Mouse (Mus musculus) MN1 (cell line): ENCODE results near the gene Fgf11.

Source experiments
- DNase-seq: peaks from one replicate; pipeline ENCODE4 v3.0.0-alpha.2; 2016; ENCODE audit warnings: low spot score

Fgf11 gene

DNA sequence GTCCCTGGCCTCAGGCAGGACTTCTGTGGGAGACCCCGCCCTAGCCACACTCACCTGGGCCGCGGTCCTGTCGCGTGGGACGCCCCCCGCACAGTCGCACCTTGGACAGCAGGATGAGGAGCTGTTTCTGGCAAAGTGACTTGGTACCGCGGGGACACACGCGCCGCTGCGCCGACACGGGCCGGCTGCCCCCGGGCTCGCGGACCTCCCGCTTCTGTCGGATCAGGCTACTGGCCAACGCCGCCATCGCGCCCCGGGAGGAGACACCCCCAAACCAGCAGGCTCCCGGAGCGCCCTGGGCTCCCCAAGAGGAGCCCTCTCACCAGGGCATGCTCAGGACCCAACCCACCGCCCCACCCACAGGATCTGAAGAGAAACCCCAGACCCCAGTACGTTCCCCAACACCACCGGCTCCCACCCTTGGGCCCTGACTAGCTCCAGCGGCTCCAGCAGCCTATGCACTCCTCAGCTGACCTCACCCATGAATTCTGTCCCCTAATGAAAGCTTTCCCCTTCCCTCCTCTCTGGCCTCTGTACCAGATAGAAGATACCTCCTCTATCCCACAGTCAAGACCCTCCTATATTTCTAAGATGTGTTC lies at the start of gene Fgf11:
TSS of gene Fgf11 (minus strand) at position 479 of the 599 bp plus-strand sequence.
- DNase-seq = no peak

GRCm38 (mm10) chr11:69850754-69851153 lies 49.1 kb upstream of the Fgf11 start:
- no peak for DNase-seq

DNA sequence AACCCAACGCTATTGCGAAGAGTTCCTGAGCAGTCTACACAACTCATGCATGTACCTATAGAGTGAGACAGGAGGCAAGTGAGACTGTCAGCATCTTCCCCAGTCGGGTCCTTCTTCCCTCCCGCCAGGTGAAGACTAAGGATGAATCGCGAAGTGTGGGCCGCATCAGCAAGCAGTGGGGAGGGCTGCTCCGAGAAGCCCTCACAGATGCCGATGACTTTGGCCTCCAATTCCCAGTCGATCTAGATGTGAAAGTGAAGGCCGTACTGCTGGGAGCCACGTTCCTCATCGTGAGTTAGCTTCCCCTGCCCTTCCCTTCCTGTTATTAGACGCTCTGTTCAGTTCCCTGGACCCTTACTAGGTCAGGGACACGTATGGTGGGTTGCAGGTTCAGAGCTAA lies 48.2 kb upstream of the Fgf11 start:
- DNase-seq = no peak

GRCm38 (mm10) chr11:69849128-69849527 lies 47.5 kb upstream of the Fgf11 start:
- DNase-seq = no peak

- no peak for DNase-seq
Measured at GRCm38 (mm10) chr11:69848021-69848420, 46.4 kb upstream of the Fgf11 start.

DNA sequence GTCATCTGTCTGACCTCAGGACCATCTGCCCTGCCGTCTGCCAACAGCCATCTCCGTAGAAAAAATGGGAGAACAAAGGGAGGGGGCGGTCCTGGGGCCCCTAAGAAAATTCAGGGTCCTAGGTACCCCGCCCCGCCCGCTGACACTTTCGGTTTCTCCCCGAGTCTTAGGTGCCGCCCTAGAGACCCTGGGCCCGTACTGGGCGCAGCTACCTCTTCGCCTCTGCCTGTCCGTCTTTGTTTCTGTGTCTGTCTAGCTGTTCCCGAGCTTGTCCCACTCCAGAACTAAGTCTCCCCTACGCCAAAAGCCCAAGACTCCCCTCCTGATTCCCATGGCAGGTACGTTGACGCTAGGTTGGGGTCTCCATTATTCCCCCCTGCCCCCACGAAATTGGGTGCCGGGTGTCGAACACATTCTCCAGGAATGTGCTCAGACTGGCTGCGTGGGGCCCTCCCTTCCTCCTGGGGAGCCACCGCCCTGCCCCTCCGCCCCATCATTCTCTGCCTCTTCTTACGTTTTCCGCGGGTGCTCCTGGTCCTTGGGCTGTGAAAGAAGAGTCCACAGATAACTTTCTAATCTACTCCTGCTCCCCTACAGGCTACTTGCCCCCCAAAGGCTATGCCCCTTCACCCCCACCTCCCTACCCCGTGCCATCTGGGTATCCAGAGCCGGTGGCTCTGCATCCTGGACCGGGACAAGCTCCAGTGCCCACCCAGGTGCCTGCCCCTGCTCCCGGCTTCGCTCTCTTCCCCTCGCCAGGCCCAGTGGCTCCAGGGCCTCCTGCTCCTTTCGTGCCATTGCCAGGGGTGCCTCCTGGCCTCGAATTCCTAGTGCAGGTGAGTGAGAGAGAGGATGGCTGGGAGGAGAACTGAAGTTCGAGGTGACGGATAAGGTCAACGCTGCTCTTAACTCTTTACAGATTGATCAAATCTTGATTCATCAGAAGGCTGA lies 45.4 kb upstream of the Fgf11 start:
- peak; percentile 19 for DNase-seq

DNA sequence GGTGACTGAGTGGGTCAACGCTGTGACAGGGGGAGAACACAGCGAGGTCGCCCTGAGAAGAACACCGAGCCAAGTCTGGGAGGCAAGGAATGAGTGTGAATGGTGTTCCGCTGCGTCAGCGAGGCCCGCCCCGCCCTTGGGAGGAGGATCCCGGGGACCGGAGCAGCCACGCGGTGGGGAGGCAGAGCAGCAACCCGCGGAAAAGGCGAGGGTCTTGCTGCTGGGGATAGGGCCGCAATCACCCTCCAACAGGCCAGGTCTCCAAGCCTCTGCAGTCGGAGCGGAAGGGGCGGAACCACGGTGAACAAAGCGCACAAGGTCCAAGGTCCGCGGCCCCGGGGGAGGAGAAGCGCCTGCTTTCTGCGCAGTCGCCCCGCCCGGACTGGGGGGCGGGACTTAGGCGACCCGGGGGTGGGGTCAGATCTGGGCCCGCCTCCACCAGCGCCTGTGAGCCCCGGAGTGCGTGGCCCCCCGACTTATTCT lies 44.6 kb upstream of the Fgf11 start, which contains the start of gene Plscr3:
TSS of gene Plscr3 (plus strand) at position 179 of the 483 bp plus-strand sequence.
- DNase-seq = peak; percentile 92

DNA sequence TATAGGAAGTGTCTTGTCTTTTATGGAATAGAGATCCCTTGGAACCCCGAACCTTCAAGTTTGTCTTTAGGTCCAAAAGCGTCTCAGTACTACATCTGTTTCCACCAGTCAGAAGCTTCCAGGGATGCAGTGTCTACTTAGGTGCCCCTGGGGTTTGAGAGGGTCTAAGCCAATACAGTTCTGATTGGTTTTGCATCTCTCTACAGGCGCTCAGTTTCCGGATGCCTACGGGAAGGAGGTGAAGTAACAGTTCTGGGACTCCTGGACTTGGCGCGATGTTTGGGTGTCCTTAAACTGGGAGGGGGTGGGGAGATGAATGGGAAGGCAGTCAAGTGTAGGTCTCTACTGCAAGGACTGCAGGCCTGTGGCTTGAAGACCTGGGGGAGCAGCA lies 37.1 kb upstream of the Fgf11 start:
- DNase-seq = peak; percentile 53

DNA sequence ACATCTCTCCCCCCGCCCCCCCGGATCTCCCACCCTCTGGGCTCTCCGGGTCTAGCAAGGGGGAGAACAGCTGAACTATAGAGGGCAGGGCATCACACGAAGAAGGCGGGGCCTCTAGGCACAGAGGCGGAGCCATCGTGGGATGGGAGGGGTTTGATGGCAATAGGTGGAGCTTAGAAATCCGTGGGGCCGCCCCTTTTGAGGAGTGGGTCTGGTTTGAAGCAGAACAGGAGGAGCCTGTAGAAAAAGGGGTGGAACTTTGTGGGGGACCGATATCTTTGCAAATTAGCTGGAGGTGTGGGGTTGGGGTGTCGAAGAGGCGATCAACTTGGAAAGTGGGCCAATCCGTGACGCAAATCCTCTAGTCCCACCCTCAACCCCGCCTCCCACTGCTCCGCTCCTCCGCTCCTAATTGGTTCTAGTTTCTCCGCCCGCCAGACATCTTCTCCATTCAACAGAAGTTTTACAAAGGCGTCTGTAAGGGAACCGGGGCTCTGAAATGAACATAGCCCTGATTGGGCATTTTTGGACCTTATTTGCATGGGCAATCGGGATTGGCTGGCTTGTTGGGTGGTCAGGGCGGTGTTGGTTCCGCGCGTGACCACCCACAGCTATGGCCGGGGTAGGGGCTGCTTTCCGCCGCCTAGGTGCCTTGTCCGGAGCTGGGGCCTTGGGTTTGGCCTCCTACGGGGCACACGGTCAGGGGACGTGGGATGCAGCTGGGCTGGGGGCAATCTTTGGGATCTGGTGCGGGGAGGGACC lies 36.5 kb upstream of the Fgf11 start, which contains the start of gene Tmem256:
TSS of gene Tmem256 (plus strand) at position 563 of the 762 bp plus-strand sequence.
- peak; percentile 97 for DNase-seq

- peak; percentile 83 for DNase-seq
Measured at GRCm38 (mm10) chr11:69837604-69837951, 35.9 kb upstream of the Fgf11 start, which contains the start of gene Nlgn2. TSS of gene Nlgn2 (minus strand) at chr11:69837784.

- DNase-seq = peak; percentile 67
Measured at GRCm38 (mm10) chr11:69836703-69837576, 35.3 kb upstream of the Fgf11 start.

DNA sequence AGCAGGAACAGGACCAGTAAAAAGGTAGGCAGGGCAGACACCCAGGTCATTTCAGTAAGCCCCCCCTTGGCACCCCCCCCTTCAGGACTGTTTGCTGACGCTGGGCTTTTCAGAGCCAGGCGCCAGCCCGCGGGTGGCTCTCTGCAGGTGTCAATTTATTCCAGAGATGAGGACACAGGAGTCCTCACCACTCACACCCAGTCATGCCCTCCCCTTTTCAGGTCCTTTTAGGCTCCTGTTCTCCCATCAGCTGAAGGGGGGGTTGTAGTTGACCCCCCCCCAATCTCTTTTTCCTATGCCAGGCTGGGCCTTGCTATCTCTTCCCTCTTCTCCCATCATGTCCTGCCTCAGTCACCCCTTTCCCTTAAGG lies 34.3 kb upstream of the Fgf11 start:
- no peak for DNase-seq

DNA sequence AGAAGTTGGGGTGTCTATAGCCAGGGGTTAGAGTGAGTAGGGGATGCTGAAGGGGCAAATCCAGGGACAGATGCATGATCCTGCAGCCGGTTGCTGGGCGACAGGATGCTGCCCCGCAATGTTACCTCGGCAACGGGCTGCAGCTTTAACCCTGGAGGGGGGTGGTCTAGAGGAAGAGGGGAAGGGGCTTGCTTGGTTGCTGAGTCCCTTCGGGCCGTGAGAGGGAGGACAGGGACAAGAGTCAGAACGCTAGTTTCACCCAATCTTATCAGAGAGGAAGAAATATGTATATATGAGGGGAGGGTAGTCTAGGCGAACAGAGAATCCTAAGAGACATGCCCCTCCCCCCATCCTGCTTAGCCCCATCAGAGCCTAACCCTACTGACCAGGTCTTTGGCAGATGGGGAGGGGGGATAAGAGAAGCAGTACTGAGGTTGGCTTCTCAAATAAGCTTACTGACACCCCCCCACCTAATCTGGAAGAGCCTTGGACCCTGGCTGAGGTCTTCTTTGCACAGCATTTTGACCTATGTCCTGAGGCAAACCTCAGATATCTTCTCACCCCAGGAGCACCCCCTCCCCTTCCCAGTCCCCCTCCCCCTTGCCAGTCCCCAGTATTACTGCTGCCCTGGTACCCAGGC lies 33.8 kb upstream of the Fgf11 start:
- DNase-seq = no peak

DNA sequence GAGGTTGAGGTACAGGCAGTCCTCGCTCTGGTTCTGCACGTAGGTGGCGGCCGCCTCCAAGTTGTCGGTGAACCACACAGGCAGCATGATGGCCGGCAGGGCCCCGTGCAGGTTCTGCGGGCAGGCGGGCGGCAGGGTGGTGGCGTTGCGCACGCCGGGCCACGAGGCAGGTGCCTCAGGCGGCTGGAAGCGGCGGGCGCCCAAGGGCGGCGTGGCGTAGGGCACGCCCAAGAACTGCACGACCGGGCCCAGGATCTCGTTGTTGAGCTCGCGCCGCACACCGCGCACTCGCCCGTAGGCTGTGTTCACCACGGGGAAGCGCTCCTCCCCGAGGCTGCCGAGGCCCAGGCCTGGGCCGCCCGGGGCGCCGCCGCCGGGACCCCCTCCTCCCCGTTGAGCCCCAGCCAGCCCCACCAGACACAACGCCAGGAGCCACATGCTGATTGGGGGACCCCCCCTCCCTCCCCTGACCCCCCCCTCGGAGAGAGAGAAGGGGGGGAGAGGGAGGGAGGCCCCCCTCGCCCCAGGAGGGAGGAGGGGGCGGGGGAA lies 32.4 kb upstream of the Fgf11 start:
- DNase-seq = no peak

DNA sequence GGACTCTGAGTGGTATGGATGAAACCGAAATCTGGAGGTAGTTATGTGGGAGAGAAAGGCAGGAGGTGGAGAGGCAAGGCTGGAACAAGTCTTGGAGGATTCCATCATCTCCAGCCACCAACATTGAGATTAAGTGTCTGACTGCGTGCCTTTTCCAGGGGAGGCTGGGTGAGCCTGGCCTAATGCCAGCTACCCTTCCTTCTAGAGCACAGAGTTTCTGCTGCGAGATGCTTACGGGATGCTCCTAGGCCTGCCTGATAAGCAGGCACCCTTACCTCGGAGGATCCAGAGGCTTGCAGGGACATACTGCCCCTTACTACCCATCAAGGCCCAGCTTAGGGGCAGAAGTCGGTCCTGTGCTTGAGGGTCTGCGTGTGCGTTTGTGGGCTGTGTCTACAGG lies 31.9 kb upstream of the Fgf11 start:
- no peak for DNase-seq

DNA sequence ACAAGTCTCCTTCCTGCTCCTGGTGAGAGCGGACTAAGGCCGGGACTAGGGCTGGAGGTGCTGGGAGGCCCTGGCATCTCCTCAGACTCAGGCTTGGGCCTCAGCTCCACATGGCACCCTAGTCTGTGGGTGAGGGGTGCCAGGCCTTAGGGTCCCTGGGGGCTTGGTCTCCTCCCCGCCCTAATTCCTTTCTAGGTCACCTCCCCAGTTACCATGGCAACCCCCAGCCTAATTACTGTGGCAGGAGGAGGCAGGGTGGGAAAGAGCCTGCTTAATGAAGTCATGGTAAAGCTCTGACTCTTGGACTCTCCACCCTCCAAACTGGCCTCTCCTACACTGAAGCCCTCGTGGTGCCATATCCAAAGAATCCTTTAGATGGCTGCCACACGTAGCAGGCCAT lies 27.2 kb upstream of the Fgf11 start:
- DNase-seq = peak; percentile 33

DNA sequence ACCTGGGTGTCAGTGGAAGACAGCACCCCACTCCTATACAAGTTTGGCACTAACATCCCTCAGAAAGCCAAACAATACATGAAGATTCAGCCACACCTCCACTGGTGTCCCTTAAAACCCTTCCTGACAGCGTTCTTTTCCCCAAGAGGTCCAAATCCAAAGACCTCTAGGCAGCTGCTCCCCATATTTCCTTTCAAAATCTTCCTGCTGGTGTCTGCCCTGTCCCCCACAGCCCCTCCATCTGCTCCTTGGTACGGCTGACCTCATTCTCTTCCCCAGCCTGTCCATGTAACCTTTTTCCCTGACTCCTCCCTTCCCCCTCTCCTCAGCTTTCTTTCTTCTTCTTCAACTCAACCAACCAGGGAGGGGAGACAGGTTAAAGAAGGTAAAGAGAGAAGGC lies 21.8 kb upstream of the Fgf11 start:
- DNase-seq = no peak

GRCm38 (mm10) chr11:69822080-69822479 lies 20.4 kb upstream of the Fgf11 start, which contains the start of gene Spem1:
TSS of gene Spem1 (minus strand) at chr11:69822180.
- DNase-seq = no peak

DNA sequence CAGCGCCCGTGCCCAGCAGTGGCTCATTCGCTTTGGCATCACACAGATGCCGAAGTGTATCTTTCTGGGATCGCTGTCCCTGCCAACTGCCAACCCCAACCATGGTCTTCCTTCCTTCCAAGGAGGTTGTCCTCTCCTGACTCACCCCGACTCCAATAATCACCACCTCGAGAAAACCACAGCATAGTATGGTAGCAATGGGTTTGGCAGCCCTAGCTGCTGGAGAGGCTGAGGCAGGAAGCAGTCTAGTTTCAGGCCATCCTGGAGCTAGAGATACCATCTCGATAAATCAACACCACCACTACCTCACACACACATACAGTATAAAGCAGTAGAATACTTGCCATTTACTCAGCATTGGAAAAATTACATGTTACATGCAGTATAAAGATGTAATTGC lies 17.2 kb upstream of the Fgf11 start:
- DNase-seq = no peak

DNA sequence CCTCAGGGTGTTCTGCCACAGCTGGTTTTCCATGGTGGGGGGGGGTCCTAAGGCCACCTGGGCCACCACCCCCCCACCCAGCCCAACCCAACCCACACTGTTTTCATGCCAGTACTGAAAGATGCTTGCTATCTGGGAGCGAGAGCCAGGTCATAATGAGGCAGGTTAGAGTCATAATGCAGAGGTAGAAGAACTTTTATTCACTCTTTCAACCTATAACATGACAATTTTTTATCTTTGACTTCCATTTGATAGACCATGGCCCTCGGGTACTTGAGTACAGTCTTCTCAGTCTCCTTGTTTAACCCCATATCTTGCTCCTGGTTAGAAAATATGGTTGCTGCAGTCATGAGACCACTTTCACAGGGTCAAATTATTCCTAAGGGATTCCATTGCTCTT lies 16.7 kb upstream of the Fgf11 start, which contains the start of gene Spem2:
TSS of gene Spem2 (minus strand) at position 101 of the 400 bp plus-strand sequence.
- no peak for DNase-seq
